Mouse (Mus musculus) megakaryocyte, embryonic 14.5 days (primary cell): ENCODE measurements around the gene Mxra7.

Source experiments
- FLI1 ChIP-seq: IDR thresholded peaks from 2 replicates; pipeline ENCODE4 v1.6.1; 2012; ENCODE audit warnings: low read length, inconsistent platforms, mixed read lengths
- GATA1 ChIP-seq: IDR thresholded peaks from 3 replicates; pipeline ENCODE4 v1.6.1; 2012; ENCODE audit warnings: mixed read lengths, low read length, inconsistent platforms, borderline replicate concordance

DNA sequence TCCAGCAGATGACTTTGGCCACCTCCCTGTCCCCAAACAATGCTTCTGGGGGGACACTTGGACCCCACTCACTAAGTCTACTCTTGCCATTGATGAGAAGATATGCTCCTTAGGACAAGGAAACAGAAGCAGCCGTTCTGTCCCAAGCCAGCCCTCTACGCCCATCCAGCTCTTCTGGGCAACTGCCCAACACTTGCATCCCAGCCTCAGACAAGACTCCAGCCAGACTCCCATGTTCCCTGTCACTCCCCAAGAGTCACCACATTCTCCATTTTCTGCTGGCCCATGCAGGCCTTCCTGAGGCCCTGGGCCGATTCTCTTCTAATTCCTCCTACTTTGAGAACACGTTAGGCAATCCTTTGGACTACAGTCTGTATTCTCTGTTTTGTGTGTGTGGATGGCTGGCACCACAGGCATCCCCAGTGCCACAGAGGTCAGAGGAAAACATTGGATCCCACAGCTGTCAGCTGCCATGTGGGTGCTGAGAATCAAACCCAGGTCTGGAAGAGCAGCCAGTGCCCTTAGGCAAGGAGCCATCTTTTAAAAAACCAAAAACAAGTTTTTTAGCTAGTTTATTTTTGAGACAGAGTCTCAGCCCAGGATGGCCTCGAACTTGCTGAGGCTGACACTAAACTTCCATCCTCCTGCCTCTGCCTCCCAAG, 7.8 kb downstream of the Mxra7 start:
- no peak for TF ChIP-seq GATA1
- no peak for TF ChIP-seq FLI1
